Mouse (Mus musculus): ENCODE data around the gene Por. TPM values are rescaled to one million over a fixed set of nuclear protein-coding genes. Genes with fewer than 3 reads are reported as not detected.

Por gene
- polyA plus RNA-seq, 1 experiment: 50.8 TPM

DNA sequence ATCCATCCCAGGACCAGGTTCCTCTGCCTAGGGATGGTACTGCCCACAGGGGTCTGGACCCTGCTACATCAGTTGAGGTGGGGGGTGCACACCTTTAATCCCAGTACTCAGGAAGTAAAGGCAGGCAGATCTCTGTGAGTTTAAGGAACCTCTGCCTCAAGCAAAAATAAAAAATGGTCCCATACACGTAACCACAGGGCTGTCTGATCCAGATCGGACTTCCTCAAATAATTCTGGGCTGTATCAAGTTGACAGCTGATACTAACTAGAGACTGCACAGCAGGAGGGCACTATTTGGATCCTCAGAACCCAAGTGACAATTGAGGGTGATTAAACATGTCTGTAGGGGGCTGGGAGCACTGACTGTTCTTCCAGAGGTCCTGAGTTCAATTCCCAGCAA is 7.4 kb downstream of the Por start:
- H3K27me3 ChIP-seq (ENCODE audit: control insufficient read depth, insufficient read depth, low read length): no peaks in the 10 kb centered on the region
- TF ChIP-seq CTCF (IDR thresholded peaks at IDR 0.05; ENCODE audit: extremely low read depth, insufficient read depth, insufficient read length, insufficient replicate concordance) (no peak), POLR2A (IDR thresholded peaks at IDR 0.05; ENCODE audit: low read depth, low read length) (no peak)
- no peaks in the 10 kb centered on the region for H3K36me3 ChIP-seq (ENCODE audit: control insufficient read depth, insufficient read depth, low read length)
- H3K27ac ChIP-seq (ENCODE audit: insufficient read depth, low read length): no peak overlapping the region
- 41% methylated on average over 2 of the region's 2 CpGs for WGBS
- no peak overlapping the region for H3K4me3 ChIP-seq (ENCODE audit: extremely low read depth, insufficient read depth, insufficient read length)
- no peak for DNase-seq (ENCODE audit: low read depth in 1 of 2, low spot score in 2 of 2)
- H3K4me1 ChIP-seq (ENCODE audit: control insufficient read depth, insufficient read depth, insufficient read length): peaks cover 4% of the 10 kb centered on the region; the same call in 1 of the 2 replicates

DNA sequence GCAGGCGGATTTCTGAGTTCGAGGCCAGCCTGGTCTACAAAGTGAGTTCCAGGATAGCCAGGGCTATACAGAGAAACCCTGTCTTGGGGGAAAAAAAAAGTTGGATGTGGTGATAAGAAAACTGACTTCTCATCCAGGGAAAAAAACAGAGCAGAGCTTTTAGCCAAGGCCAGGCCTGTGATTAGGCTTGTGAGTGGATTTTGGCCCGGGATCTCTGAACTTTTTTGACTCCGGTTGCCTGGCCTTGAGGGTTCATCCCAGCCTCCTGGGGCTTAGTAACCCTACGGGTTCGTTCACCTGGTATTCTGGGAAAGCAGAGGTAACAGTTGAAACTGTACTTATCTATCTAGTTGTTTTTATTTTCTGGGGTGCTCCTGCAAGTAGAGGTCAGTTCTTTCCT is 8.6 kb downstream of the Por start:
- 93% methylated on average over 6 of the region's 6 CpGs for WGBS
- no peaks in the 10 kb centered on the region for H3K27me3 ChIP-seq (ENCODE audit: control insufficient read depth, insufficient read depth, low read length)

DNA sequence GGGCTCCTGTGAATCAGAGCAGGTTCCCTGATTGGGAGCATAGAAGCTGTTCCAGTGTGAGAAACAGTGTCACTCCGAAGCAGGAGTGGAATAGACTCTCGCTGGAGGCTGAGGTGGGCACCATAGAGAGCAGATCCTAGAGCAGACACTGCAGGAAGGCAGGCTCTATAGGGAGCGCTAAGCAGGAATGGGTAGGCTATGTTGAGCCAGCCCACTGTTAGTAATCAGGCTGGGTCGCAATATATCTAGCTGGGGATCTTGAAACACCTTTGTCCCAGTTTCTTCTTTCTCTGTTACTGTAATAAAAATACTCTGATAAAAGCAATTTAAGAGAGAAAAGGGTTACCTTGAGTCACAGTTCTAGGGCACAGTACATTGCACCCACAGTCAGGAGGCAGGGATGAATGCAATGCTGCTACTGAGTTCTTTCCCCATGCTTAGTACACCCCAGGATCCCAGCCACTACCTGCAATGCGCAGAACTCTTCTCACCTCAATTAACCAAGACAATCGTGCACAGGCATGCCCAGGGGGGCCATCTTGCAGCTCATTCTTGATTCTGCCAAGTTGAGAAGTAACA is 11.2 kb downstream of the Por start:
- no peak for DNase-seq (ENCODE audit: low read depth in 1 of 2, low spot score in 2 of 2)
- H3K4me3 ChIP-seq (ENCODE audit: extremely low read depth, insufficient read depth, insufficient read length): no peak overlapping the region
- 89% methylated on average over 6 of the region's 6 CpGs for WGBS
- no peak overlapping the region for H3K27ac ChIP-seq (ENCODE audit: insufficient read depth, low read length)
- no peaks in the 10 kb centered on the region for H3K36me3 ChIP-seq (ENCODE audit: control insufficient read depth, insufficient read depth, low read length)
- H3K27me3 ChIP-seq (ENCODE audit: control insufficient read depth, insufficient read depth, low read length): no peaks in the 10 kb centered on the region
- TF ChIP-seq POLR2A (IDR thresholded peaks at IDR 0.05; ENCODE audit: low read depth, low read length) (no peak), CTCF (IDR thresholded peaks at IDR 0.05; ENCODE audit: extremely low read depth, insufficient read depth, insufficient read length, insufficient replicate concordance) (no peak)
- H3K4me1 ChIP-seq (ENCODE audit: control insufficient read depth, insufficient read depth, insufficient read length): peaks cover under 1% of the 10 kb centered on the region; the same call in 1 of the 2 replicates

More for the DNA sequence above, 8.6 kb downstream of the Por start:
- no peaks in the 10 kb centered on the region for H3K36me3 ChIP-seq (ENCODE audit: control insufficient read depth, insufficient read depth, low read length)
- TF ChIP-seq POLR2A (IDR thresholded peaks at IDR 0.05; ENCODE audit: low read depth, low read length): no peak
- no peak for TF ChIP-seq CTCF (IDR thresholded peaks at IDR 0.05; ENCODE audit: extremely low read depth, insufficient read depth, insufficient read length, insufficient replicate concordance)
- no peak overlapping the region for H3K27ac ChIP-seq (ENCODE audit: insufficient read depth, low read length)
- H3K4me1 ChIP-seq (ENCODE audit: control insufficient read depth, insufficient read depth, insufficient read length): peaks cover 4% of the 10 kb centered on the region; the same call in 1 of the 2 replicates
- no peak overlapping the region for H3K4me3 ChIP-seq (ENCODE audit: extremely low read depth, insufficient read depth, insufficient read length)
- no peak for DNase-seq (ENCODE audit: low read depth in 1 of 2, low spot score in 2 of 2)

DNA sequence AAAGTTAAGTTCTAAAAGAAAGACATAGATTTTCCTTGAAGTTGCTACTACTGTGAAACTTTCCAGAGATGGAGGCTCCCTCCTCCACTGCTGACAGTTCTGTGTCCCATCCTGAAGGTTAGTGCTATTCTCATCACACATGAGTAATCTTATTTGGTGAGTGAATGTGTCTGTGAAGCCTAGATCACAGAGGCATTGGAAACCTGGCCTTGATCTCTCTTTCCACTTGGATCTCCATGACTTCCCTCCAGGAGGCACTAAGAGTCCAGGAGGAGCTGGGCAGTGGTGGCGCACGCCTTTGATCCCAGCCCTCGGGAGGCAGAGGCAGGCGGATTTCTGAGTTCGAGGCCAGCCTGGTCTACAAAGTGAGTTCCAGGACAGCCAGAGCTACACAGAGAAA is 12.2 kb downstream of the Por start:
- Histone ChIP-seq H3K27ac (ENCODE audit: insufficient read depth, low read length) (no peak overlapping the region), H3K36me3 (ENCODE audit: control insufficient read depth, insufficient read depth, low read length) (no peaks in the 10 kb centered on the region), H3K4me3 (ENCODE audit: extremely low read depth, insufficient read depth, insufficient read length) (no peak overlapping the region), H3K4me1 (ENCODE audit: control insufficient read depth, insufficient read depth, insufficient read length) (peaks cover 3% of the 10 kb centered on the region; the same call in 1 of the 2 replicates), H3K27me3 (ENCODE audit: control insufficient read depth, insufficient read depth, low read length) (no peaks in the 10 kb centered on the region)
- TF ChIP-seq CTCF (IDR thresholded peaks at IDR 0.05; ENCODE audit: extremely low read depth, insufficient read depth, insufficient read length, insufficient replicate concordance) (no peak), POLR2A (IDR thresholded peaks at IDR 0.05; ENCODE audit: low read depth, low read length) (no peak)
- 90% methylated on average over 5 of the region's 5 CpGs for WGBS
- DNase-seq (ENCODE audit: low read depth in 1 of 2, low spot score in 2 of 2): no peak

DNA sequence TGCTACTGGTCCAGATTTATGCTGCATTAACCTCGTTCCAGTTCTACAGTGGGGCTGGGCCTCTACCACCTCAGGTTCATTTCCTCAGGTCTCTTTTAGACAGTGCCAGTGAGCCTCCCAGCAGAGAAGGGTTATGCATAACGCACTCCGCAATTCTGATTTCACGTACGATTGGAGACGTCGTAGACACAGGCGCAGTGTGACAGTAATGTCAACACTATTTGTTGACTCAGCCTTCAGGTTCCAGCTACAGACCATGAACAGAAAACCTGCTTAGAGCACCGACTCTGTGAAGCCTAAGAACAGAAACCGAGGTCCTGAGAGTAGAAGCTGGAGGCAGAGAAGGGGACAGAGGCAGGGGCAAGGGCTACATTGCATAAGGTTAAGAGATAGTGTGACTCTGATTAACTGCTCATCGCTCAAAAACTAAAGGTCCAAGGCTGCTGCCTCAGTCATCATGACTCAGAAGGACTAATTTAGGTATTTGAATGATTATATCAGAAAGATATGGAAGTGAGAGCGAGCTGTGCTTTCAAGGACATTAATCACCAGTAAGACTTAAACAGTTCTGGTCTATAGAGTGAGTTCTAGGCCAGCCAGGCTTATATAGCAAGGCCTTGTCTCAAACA is 13.2 kb downstream of the Por start:
- 88% methylated on average over 12 of the region's 12 CpGs for WGBS
- no peaks in the 10 kb centered on the region for H3K27me3 ChIP-seq (ENCODE audit: control insufficient read depth, insufficient read depth, low read length)
- TF ChIP-seq CTCF (IDR thresholded peaks at IDR 0.05; ENCODE audit: extremely low read depth, insufficient read depth, insufficient read length, insufficient replicate concordance): no peak
- no peak for TF ChIP-seq POLR2A (IDR thresholded peaks at IDR 0.05; ENCODE audit: low read depth, low read length)
- H3K4me1 ChIP-seq (ENCODE audit: control insufficient read depth, insufficient read depth, insufficient read length): peaks cover 3% of the 10 kb centered on the region; the same call in 1 of the 2 replicates
- DNase-seq (ENCODE audit: low read depth in 1 of 2, low spot score in 2 of 2): no peak
- H3K36me3 ChIP-seq (ENCODE audit: control insufficient read depth, insufficient read depth, low read length): no peaks in the 10 kb centered on the region
- no peak overlapping the region for H3K27ac ChIP-seq (ENCODE audit: insufficient read depth, low read length)
- no peak overlapping the region for H3K4me3 ChIP-seq (ENCODE audit: extremely low read depth, insufficient read depth, insufficient read length)

DNA sequence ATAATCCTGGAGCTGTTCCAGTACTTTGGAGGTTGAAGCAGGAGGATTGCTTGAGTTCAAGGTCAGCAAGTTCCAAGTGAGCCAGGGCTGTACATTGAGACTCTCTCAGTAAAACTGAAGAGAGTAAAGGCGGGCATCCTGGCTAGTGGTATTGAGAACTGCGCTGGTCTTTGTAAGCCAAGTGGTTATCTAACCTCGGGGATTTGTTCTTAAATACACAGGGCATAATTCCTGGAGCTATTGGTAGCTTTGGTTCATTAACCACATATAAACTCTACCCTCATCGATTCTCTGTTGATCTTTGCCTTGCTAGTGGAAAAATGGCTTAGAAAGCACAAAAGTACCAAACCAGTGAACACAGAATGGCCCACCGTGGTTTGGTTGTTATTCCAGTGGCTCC is 20.6 kb downstream of the Por start:
- Histone ChIP-seq H3K36me3 (ENCODE audit: control insufficient read depth, insufficient read depth, low read length) (no peaks in the 10 kb centered on the region), H3K27ac (ENCODE audit: insufficient read depth, low read length) (no peak overlapping the region), H3K4me3 (ENCODE audit: extremely low read depth, insufficient read depth, insufficient read length) (no peak overlapping the region), H3K27me3 (ENCODE audit: control insufficient read depth, insufficient read depth, low read length) (no peaks in the 10 kb centered on the region), H3K4me1 (ENCODE audit: control insufficient read depth, insufficient read depth, insufficient read length) (peaks cover 9% of the 10 kb centered on the region; the same call in 1 of the 2 replicates)
- 64% methylated on average over 5 of the region's 5 CpGs for WGBS
- DNase-seq (ENCODE audit: low read depth in 1 of 2, low spot score in 2 of 2): no peak
- TF ChIP-seq CTCF (IDR thresholded peaks at IDR 0.05; ENCODE audit: extremely low read depth, insufficient read depth, insufficient read length, insufficient replicate concordance): no peak
- TF ChIP-seq POLR2A (IDR thresholded peaks at IDR 0.05; ENCODE audit: low read depth, low read length): no peak

DNA sequence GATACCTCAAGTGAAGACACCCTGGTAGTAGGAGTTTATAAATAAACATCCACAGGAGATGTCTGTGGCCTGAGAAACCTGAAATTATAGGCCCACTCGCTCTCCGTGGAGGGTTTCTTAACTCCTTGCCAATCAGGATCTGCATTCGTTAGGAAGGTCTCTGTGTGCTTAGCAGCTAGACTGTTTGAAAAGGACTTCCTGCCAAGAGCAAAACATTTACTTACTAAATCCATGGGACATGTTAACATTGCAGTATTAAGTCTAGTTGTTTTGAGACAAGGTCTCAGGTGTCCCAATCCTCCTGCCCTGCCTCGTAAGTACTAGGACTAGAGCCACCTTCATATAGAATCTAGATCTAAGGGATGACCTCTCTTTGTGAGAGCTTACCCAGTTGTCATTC is 21.4 kb downstream of the Por start:
- 75% methylated on average over 4 of the region's 4 CpGs for WGBS
- Histone ChIP-seq H3K4me1 (ENCODE audit: control insufficient read depth, insufficient read depth, insufficient read length) (peaks cover 6% of the 10 kb centered on the region; the same call in 1 of the 2 replicates), H3K27me3 (ENCODE audit: control insufficient read depth, insufficient read depth, low read length) (no peaks in the 10 kb centered on the region), H3K36me3 (ENCODE audit: control insufficient read depth, insufficient read depth, low read length) (no peaks in the 10 kb centered on the region), H3K4me3 (ENCODE audit: extremely low read depth, insufficient read depth, insufficient read length) (no peak overlapping the region), H3K27ac (ENCODE audit: insufficient read depth, low read length) (no peak overlapping the region)
- TF ChIP-seq CTCF (IDR thresholded peaks at IDR 0.05; ENCODE audit: extremely low read depth, insufficient read depth, insufficient read length, insufficient replicate concordance) (no peak), POLR2A (IDR thresholded peaks at IDR 0.05; ENCODE audit: low read depth, low read length) (no peak)
- no peak for DNase-seq (ENCODE audit: low read depth in 1 of 2, low spot score in 2 of 2)

Data from spleen, adult 2 months (tissue).